Comparison of ENCODE assay signal across 7 mouse cellular contexts in genomic region chr11:36045681-36046276, GRCm38 (mm10).
DNase-seq lines count a peak whose midpoint lies in the region; ATAC-seq and TF ChIP-seq lines count a peak whose summit lies in the region.

No protein-coding gene starts in this region.

- H3K4me2 ChIP-seq in hindbrain, postnatal 0 days (ENCODE audit: low read depth, low read length) = peak overlapping the region; percentile 48

- TF ChIP-seq CTCF in hindbrain, postnatal 0 days (IDR thresholded peaks at IDR 0.05; ENCODE audit: low read depth) = peak; percentile 100

- no peaks in the 10 kb centered on the region for H3K36me3 ChIP-seq in hindbrain, postnatal 0 days (ENCODE audit: insufficient read depth, low read length)

- no peaks in the 10 kb centered on the region for H3K4me1 ChIP-seq in hindbrain, postnatal 0 days (ENCODE audit: insufficient read depth, low read length)

- H3K4me3 ChIP-seq in hindbrain, postnatal 0 days (ENCODE audit: low read length) = peak overlapping the region; percentile 26

- H3K27ac ChIP-seq in hindbrain, postnatal 0 days = no peak overlapping the region

- no peak overlapping the region for H3K9ac ChIP-seq in hindbrain, postnatal 0 days (replicated peaks; ENCODE audit: low read length)

- WGBS in hindbrain, postnatal 0 days = 3% methylated on average over 13 of the region's 13 CpGs

- peak; percentile 72 for ATAC-seq in hindbrain, postnatal 0 days
- peak; percentile 63; the same call in 1 of the 2 replicates for ATAC-seq in megakaryocyte, adult 5-6 weeks (ENCODE audit: poor library complexity, severe bottlenecking)

- DNase-seq in adrenal gland, adult 18-20 months (ENCODE audit: low spot score in 2 of 2) = peak; percentile 68 to 76
- DNase-seq in cerebellum, postnatal 10 days = peak; percentile 89 to 91
- DNase-seq in frontal cortex, postnatal 25 days (ENCODE audit: low spot score in 2 of 2) = peak; percentile 65 to 71
- DNase-seq in hindbrain, postnatal 0 days (ENCODE audit: low spot score) = peak; percentile 93
- DNase-seq in left cerebral cortex, adult 18-20 months (ENCODE audit: low spot score in 2 of 2) = peak; percentile 78 to 82
- DNase-seq in right cerebral cortex, postnatal 14 days = peak; percentile 75

- H3K27me3 ChIP-seq in hindbrain, postnatal 0 days (ENCODE audit: insufficient read depth, low read length) = no peaks in the 10 kb centered on the region

- H3K9me3 ChIP-seq in hindbrain, postnatal 0 days (ENCODE audit: low read length) = no peaks in the 10 kb centered on the region
